Mouse (Mus musculus): ENCODE data around the gene Gfer. TPM values are rescaled to one million over a fixed set of nuclear protein-coding genes. Genes with fewer than 3 reads are reported as not detected.

The Gfer gene
- total and polyA plus RNA-seq, 3 experiments: 15.7 to 149 (median 34.1) TPM

- peak; percentile 47 for DNase-seq (ENCODE audit: low spot score)
- H3K4me3 ChIP-seq (ENCODE audit: low read depth, low read length): peak overlapping the region; percentile 74
- ATAC-seq (ENCODE audit: extremely low read depth, insufficient number of reproducible peaks, low FRiP score, poor library complexity, severe bottlenecking): no peak
Observed at GRCm38 (mm10) chr17:24737135-24737810, 41.3 kb upstream of the Gfer start.

GRCm38 (mm10) chr17:24736330-24737051 lies 40.5 kb upstream of the Gfer start, which contains the start of gene Msrb1:
Gene Msrb1, plus strand, starts transcription at chr17:24736642.
- Histone ChIP-seq H3K4me1 (ENCODE audit: insufficient read depth, low read depth, low read length) (peaks cover 33% of the 10 kb centered on the region), H3K27me3 (ENCODE audit: insufficient read depth, low read length) (peaks cover 10% of the 10 kb centered on the region; the same call in 1 of the 2 replicates), H3K4me3 (ENCODE audit: low read depth, low read length) (peak within 1 kb of the TSS; percentile 74), H3K9me3 (replicated peaks) (no peaks in the 10 kb centered on the region), H3K36me3 (replicated peaks) (peaks cover 38% of the 10 kb centered on the region)
- DNase-seq (ENCODE audit: low spot score) (peak; percentile 99), ATAC-seq (ENCODE audit: extremely low read depth, insufficient number of reproducible peaks, low FRiP score, poor library complexity, severe bottlenecking) (peak; percentile 99)
- no peak for TF ChIP-seq GATA2 (IDR thresholded peaks at IDR 0.05; ENCODE audit: borderline replicate concordance, low read depth, low read length)
- TF ChIP-seq TAL1 (conservative IDR thresholded peaks at IDR 0.05; ENCODE audit: low read depth, low read length): no peak
- no peak for TF ChIP-seq POLR2AphosphoS5 (IDR thresholded peaks at IDR 0.05; ENCODE audit: insufficient replicate concordance, low read depth, low read length)
- no peak for TF ChIP-seq CTCF (IDR thresholded peaks at IDR 0.05; ENCODE audit: low read depth, low read length)
- no peak for TF ChIP-seq GATA1 (IDR thresholded peaks at IDR 0.05; ENCODE audit: borderline replicate concordance, low read length)

More at GRCm38 (mm10) chr17:24737135-24737810, 41.3 kb upstream of the Gfer start:
- Histone ChIP-seq H3K27me3 (ENCODE audit: insufficient read depth, low read length) (peaks cover 7% of the 10 kb centered on the region; the same call in 1 of the 2 replicates), H3K9me3 (replicated peaks) (no peaks in the 10 kb centered on the region), H3K36me3 (replicated peaks) (peaks cover 46% of the 10 kb centered on the region), H3K4me1 (ENCODE audit: insufficient read depth, low read depth, low read length) (peaks cover 33% of the 10 kb centered on the region)
- TF ChIP-seq GATA2 (IDR thresholded peaks at IDR 0.05; ENCODE audit: borderline replicate concordance, low read depth, low read length) (no peak), CTCF (IDR thresholded peaks at IDR 0.05; ENCODE audit: low read depth, low read length) (0 out of 2 replicates have a peak, but pooled peaks have one; percentile 2)

GRCm38 (mm10) chr17:24735446-24735845 lies 39.5 kb upstream of the Gfer start:
- TF ChIP-seq TAL1 (conservative IDR thresholded peaks at IDR 0.05; ENCODE audit: low read depth, low read length) (no peak), GATA2 (IDR thresholded peaks at IDR 0.05; ENCODE audit: borderline replicate concordance, low read depth, low read length) (no peak), POLR2AphosphoS5 (IDR thresholded peaks at IDR 0.05; ENCODE audit: insufficient replicate concordance, low read depth, low read length) (no peak), GATA1 (IDR thresholded peaks at IDR 0.05; ENCODE audit: borderline replicate concordance, low read length) (no peak), CTCF (IDR thresholded peaks at IDR 0.05; ENCODE audit: low read depth, low read length) (no peak)
- ATAC-seq (ENCODE audit: extremely low read depth, insufficient number of reproducible peaks, low FRiP score, poor library complexity, severe bottlenecking) (no peak), DNase-seq (ENCODE audit: low spot score) (no peak)
- Histone ChIP-seq H3K27me3 (ENCODE audit: insufficient read depth, low read length) (peaks cover 12% of the 10 kb centered on the region; the same call in 1 of the 2 replicates), H3K4me3 (ENCODE audit: low read depth, low read length) (peak overlapping the region; percentile 74), H3K36me3 (replicated peaks) (peaks cover 29% of the 10 kb centered on the region), H3K9me3 (replicated peaks) (no peaks in the 10 kb centered on the region), H3K4me1 (ENCODE audit: insufficient read depth, low read depth, low read length) (peaks cover 33% of the 10 kb centered on the region)

- no peaks in the 10 kb centered on the region for H3K9me3 ChIP-seq (replicated peaks)
- ATAC-seq (ENCODE audit: extremely low read depth, insufficient number of reproducible peaks, low FRiP score, poor library complexity, severe bottlenecking) (no peak), DNase-seq (ENCODE audit: low spot score) (no peak)
- H3K27me3 ChIP-seq (ENCODE audit: insufficient read depth, low read length): peaks cover 12% of the 10 kb centered on the region; the same call in 1 of the 2 replicates
- H3K36me3 ChIP-seq (replicated peaks): peaks cover 20% of the 10 kb centered on the region
- TF ChIP-seq POLR2AphosphoS5 (IDR thresholded peaks at IDR 0.05; ENCODE audit: insufficient replicate concordance, low read depth, low read length): no peak
- TF ChIP-seq TAL1 (conservative IDR thresholded peaks at IDR 0.05; ENCODE audit: low read depth, low read length): no peak
- no peak for TF ChIP-seq CTCF (IDR thresholded peaks at IDR 0.05; ENCODE audit: low read depth, low read length)
- TF ChIP-seq GATA2 (IDR thresholded peaks at IDR 0.05; ENCODE audit: borderline replicate concordance, low read depth, low read length): no peak
- TF ChIP-seq GATA1 (IDR thresholded peaks at IDR 0.05; ENCODE audit: borderline replicate concordance, low read length): no peak
- no peak overlapping the region for H3K4me3 ChIP-seq (ENCODE audit: low read depth, low read length)
- H3K4me1 ChIP-seq (ENCODE audit: insufficient read depth, low read depth, low read length): peaks cover 35% of the 10 kb centered on the region
Observed at GRCm38 (mm10) chr17:24734513-24734912, 38.6 kb upstream of the Gfer start.

DNA sequence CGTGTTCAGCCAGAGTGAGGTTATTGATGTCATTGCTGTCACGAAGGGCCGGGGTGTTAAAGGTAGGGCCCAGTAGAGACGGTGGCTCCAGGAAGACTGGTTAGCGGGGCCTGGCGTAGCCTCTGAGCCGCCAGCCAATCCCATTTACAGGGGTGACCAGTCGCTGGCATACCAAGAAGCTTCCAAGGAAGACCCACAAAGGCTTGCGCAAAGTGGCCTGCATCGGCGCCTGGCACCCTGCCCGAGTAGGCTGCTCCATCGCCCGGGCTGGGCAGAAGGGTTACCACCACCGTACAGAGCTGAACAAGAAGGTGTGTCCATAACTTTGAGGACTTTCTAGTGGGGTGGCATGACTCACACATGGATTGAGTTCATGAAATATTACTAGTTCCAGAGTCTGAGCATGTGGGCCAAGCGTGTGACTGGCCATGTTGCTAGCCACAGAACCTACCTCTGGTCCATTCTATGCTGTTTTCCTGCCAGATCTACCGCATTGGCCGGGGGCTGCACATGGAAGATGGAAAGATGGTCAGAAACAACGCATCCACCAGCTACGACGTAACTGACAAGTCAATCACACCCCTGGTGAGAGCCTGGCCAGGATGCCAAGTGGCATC lies 37.6 kb upstream of the Gfer start:
- no peak for TF ChIP-seq GATA2 (IDR thresholded peaks at IDR 0.05; ENCODE audit: borderline replicate concordance, low read depth, low read length)
- no peak for TF ChIP-seq CTCF (IDR thresholded peaks at IDR 0.05; ENCODE audit: low read depth, low read length)
- TF ChIP-seq POLR2AphosphoS5 (IDR thresholded peaks at IDR 0.05; ENCODE audit: insufficient replicate concordance, low read depth, low read length): no peak
- TF ChIP-seq TAL1 (conservative IDR thresholded peaks at IDR 0.05; ENCODE audit: low read depth, low read length): no peak
- TF ChIP-seq GATA1 (IDR thresholded peaks at IDR 0.05; ENCODE audit: borderline replicate concordance, low read length): no peak
- DNase-seq (ENCODE audit: low spot score) (no peak), ATAC-seq (ENCODE audit: extremely low read depth, insufficient number of reproducible peaks, low FRiP score, poor library complexity, severe bottlenecking) (no peak)
- no peaks in the 10 kb centered on the region for H3K9me3 ChIP-seq (replicated peaks)
- no peak overlapping the region for H3K4me3 ChIP-seq (ENCODE audit: low read depth, low read length)
- H3K27me3 ChIP-seq (ENCODE audit: insufficient read depth, low read length): peaks cover 13% of the 10 kb centered on the region
- peaks cover 32% of the 10 kb centered on the region for H3K4me1 ChIP-seq (ENCODE audit: insufficient read depth, low read depth, low read length)
- H3K36me3 ChIP-seq (replicated peaks): peaks cover 15% of the 10 kb centered on the region
